Mouse (Mus musculus) bone marrow macrophage, adult 2 months (primary cell): ENCODE measurements around the gene Coro2a.

ENCODE experiments used
- CTCF ChIP-seq: IDR thresholded peaks from 2 replicates; pipeline ENCODE4 v1.5.1; 2012; ENCODE audit warnings: low read depth, mild to moderate bottlenecking, low read length, moderate library complexity
- POLR2A ChIP-seq: IDR thresholded peaks from 2 replicates; pipeline ENCODE4 v1.6.1; 2012; ENCODE audit warnings: mild to moderate bottlenecking, low read depth, low read length, borderline replicate concordance

- TF ChIP-seq POLR2A (no peak), CTCF (no peak)
Observed at GRCm38 (mm10) chr4:46493071-46493470, 108.9 kb downstream of the Coro2a start.
